Mouse (Mus musculus) liver, postnatal 0 days (tissue): ENCODE results near the gene Fitm1.

Source experiments
- CTCF ChIP-seq: sonication (generic); IDR thresholded peaks from 2 replicates; pipeline ENCODE4 v1.5.1; 2016; ENCODE audit warnings: antibody characterized with exemption, low read depth
- EP300 ChIP-seq: IDR thresholded peaks from 2 replicates; pipeline ENCODE4 v1.6.1; 2016; ENCODE audit warnings: antibody characterized with exemption, low read depth, mild to moderate bottlenecking

GRCm38 (mm10) chr14:55526674-55527073, 48.7 kb upstream of the Fitm1 start:
- TF ChIP-seq CTCF (no peak), EP300 (no peak)
